Mouse (Mus musculus) erythroblast, embryonic 14.5 days (primary cell): ENCODE results near the gene Mcrs1.

Experiments used
- GATA1 ChIP-seq: IDR thresholded peaks from 2 replicates; pipeline ENCODE4 v1.6.1; 2012; ENCODE audit warnings: low read length, inconsistent platforms, mixed read lengths
- TAL1 ChIP-seq: IDR thresholded peaks from 3 replicates; pipeline ENCODE4 v1.6.1; 2012; ENCODE audit warnings: low read length, inconsistent platforms, mixed read lengths

DNA sequence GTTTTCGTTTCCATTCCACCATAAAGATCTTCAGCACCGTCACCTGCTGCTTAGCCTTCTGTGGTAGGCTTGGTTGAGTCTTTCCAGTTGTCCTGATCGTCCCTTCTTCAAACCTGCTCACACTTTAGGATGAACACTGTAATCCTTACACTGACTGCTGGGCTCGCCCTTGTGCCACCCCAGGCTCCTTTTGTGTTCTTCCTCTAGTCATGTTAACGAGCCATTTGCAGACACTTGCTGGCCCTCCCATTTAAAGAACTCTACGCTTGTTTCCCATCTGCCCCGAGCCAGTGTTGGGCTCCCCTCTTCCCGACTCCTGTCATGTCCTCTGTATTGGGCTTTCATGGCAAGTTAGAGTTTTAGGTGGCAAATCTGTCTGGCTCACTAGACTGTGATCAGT lies 45.8 kb downstream of the Mcrs1 start:
- TF ChIP-seq GATA1 (no peak), TAL1 (no peak)
